Mouse (Mus musculus): ENCODE results near the gene Snapc2. TPM values are rescaled to one million over a fixed set of nuclear protein-coding genes. Genes with fewer than 3 reads are reported as not detected.

The Snapc2 gene
- polyA plus RNA-seq, 1 experiment from 2014 or later = 63.6 TPM

GRCm38 (mm10) chr8:4258233-4258632 lies 5.4 kb downstream of the Snapc2 start:
- no peaks in the 10 kb centered on the region for H3K27me3 ChIP-seq (ENCODE audit: control insufficient read depth, insufficient read depth, low read length)
- peaks cover 64% of the 10 kb centered on the region for H3K36me3 ChIP-seq (ENCODE audit: control insufficient read depth, insufficient read depth, low read length)
- ATAC-seq (ENCODE audit: low FRiP score, low TSS enrichment) = peak; percentile 61
- H3K9me3 ChIP-seq (ENCODE audit: control insufficient read depth, low read length) = no peaks in the 10 kb centered on the region
- WGBS = 2% methylated on average over 35 of the region's 35 CpGs
- H3K9ac ChIP-seq (ENCODE audit: low read depth, low read length) = peak overlapping the region; percentile 87
- H3K27ac ChIP-seq (ENCODE audit: low read depth, low read length) = peak overlapping the region; percentile 24; the same call in 1 of the 2 replicates
- H3K4me2 ChIP-seq (replicated peaks; ENCODE audit: low read depth, low read length) = peak overlapping the region; percentile 70
- H3K4me1 ChIP-seq (ENCODE audit: control insufficient read depth, insufficient read depth, low read length) = peaks cover 25% of the 10 kb centered on the region
- H3K4me3 ChIP-seq (ENCODE audit: low read length) = peak overlapping the region; percentile 57

GRCm38 (mm10) chr8:4258678-4259077 lies 5.8 kb downstream of the Snapc2 start:
- peaks cover 69% of the 10 kb centered on the region for H3K36me3 ChIP-seq (ENCODE audit: control insufficient read depth, insufficient read depth, low read length)
- H3K27me3 ChIP-seq (ENCODE audit: control insufficient read depth, insufficient read depth, low read length) = no peaks in the 10 kb centered on the region
- ATAC-seq (ENCODE audit: low FRiP score, low TSS enrichment) = peak; percentile 83
- peaks cover 25% of the 10 kb centered on the region for H3K4me1 ChIP-seq (ENCODE audit: control insufficient read depth, insufficient read depth, low read length)
- WGBS = under 1% methylated on average over 32 of the region's 32 CpGs
- H3K4me3 ChIP-seq (ENCODE audit: low read length) = peak overlapping the region; percentile 57
- peak overlapping the region; percentile 24 for H3K27ac ChIP-seq (ENCODE audit: low read depth, low read length)
- H3K9me3 ChIP-seq (ENCODE audit: control insufficient read depth, low read length) = no peaks in the 10 kb centered on the region
- peak overlapping the region; percentile 87 for H3K9ac ChIP-seq (ENCODE audit: low read depth, low read length)
- peak overlapping the region; percentile 70 for H3K4me2 ChIP-seq (replicated peaks; ENCODE audit: low read depth, low read length)

- Histone ChIP-seq H3K4me1 (ENCODE audit: control insufficient read depth, insufficient read depth, low read length) (peaks cover 19% of the 10 kb centered on the region), H3K27me3 (ENCODE audit: control insufficient read depth, insufficient read depth, low read length) (no peaks in the 10 kb centered on the region), H3K4me3 (ENCODE audit: low read length) (peak within 1 kb of the TSS; percentile 57), H3K9me3 (ENCODE audit: control insufficient read depth, low read length) (no peaks in the 10 kb centered on the region), H3K27ac (ENCODE audit: low read depth, low read length) (peak within 1 kb of the TSS; percentile 42), H3K36me3 (ENCODE audit: control insufficient read depth, insufficient read depth, low read length) (peaks cover 74% of the 10 kb centered on the region), H3K4me2 (replicated peaks; ENCODE audit: low read depth, low read length) (peak within 1 kb of the TSS; percentile 70), H3K9ac (ENCODE audit: low read depth, low read length) (peak within 1 kb of the TSS; percentile 87)
- WGBS = 6% methylated on average over 32 of the region's 33 CpGs
- peak; percentile 94 for ATAC-seq (ENCODE audit: low FRiP score, low TSS enrichment)
These were observed 6.4 kb downstream of the Snapc2 start, which contains the start of gene Ctxn1 for GRCm38 (mm10) chr8:4259125-4259804. Gene Ctxn1, minus strand, starts transcription at chr8:4259274.

GRCm38 (mm10) chr8:4259805-4260170 lies 6.9 kb downstream of the Snapc2 start:
- Histone ChIP-seq H3K4me1 (ENCODE audit: control insufficient read depth, insufficient read depth, low read length) (peaks cover 17% of the 10 kb centered on the region), H3K36me3 (ENCODE audit: control insufficient read depth, insufficient read depth, low read length) (peaks cover 75% of the 10 kb centered on the region), H3K4me2 (replicated peaks; ENCODE audit: low read depth, low read length) (no peak overlapping the region; the same call in 1 of the 2 replicates), H3K4me3 (ENCODE audit: low read length) (no peak overlapping the region), H3K9me3 (ENCODE audit: control insufficient read depth, low read length) (no peaks in the 10 kb centered on the region), H3K27me3 (ENCODE audit: control insufficient read depth, insufficient read depth, low read length) (no peaks in the 10 kb centered on the region), H3K9ac (ENCODE audit: low read depth, low read length) (0 out of 2 replicates have a peak overlapping the region, but pooled peaks have one; percentile 87), H3K27ac (ENCODE audit: low read depth, low read length) (no peak overlapping the region)
- WGBS = 88% methylated on average over 4 of the region's 4 CpGs
- ATAC-seq (ENCODE audit: low FRiP score, low TSS enrichment) = no peak

- H3K9me3 ChIP-seq (ENCODE audit: control insufficient read depth, low read length) = no peaks in the 10 kb centered on the region
- no peak overlapping the region for H3K4me3 ChIP-seq (ENCODE audit: low read length)
- H3K4me1 ChIP-seq (ENCODE audit: control insufficient read depth, insufficient read depth, low read length) = peaks cover 4% of the 10 kb centered on the region; the same call in 1 of the 2 replicates
- no peak overlapping the region for H3K27ac ChIP-seq (ENCODE audit: low read depth, low read length)
- no peak overlapping the region for H3K9ac ChIP-seq (ENCODE audit: low read depth, low read length)
- ATAC-seq (ENCODE audit: low FRiP score, low TSS enrichment) = no peak
- H3K27me3 ChIP-seq (ENCODE audit: control insufficient read depth, insufficient read depth, low read length) = no peaks in the 10 kb centered on the region
- H3K36me3 ChIP-seq (ENCODE audit: control insufficient read depth, insufficient read depth, low read length) = peaks cover 89% of the 10 kb centered on the region
- WGBS = 87% methylated on average over 8 of the region's 8 CpGs
- no peak overlapping the region for H3K4me2 ChIP-seq (replicated peaks; ENCODE audit: low read depth, low read length)
These were observed 10.4 kb downstream of the Snapc2 start for GRCm38 (mm10) chr8:4263105-4263791.

GRCm38 (mm10) chr8:4265160-4265914 lies 12.5 kb downstream of the Snapc2 start:
- ATAC-seq (ENCODE audit: low FRiP score, low TSS enrichment) = no peak
- no peak overlapping the region for H3K27ac ChIP-seq (ENCODE audit: low read depth, low read length)
- peaks cover 100% of the 10 kb centered on the region for H3K36me3 ChIP-seq (ENCODE audit: control insufficient read depth, insufficient read depth, low read length)
- no peak overlapping the region for H3K4me3 ChIP-seq (ENCODE audit: low read length)
- H3K9ac ChIP-seq (ENCODE audit: low read depth, low read length) = no peak overlapping the region
- H3K9me3 ChIP-seq (ENCODE audit: control insufficient read depth, low read length) = no peaks in the 10 kb centered on the region
- WGBS = 93% methylated on average over 15 of the region's 15 CpGs
- no peaks in the 10 kb centered on the region for H3K4me1 ChIP-seq (ENCODE audit: control insufficient read depth, insufficient read depth, low read length)
- H3K4me2 ChIP-seq (replicated peaks; ENCODE audit: low read depth, low read length) = no peak overlapping the region
- H3K27me3 ChIP-seq (ENCODE audit: control insufficient read depth, insufficient read depth, low read length) = no peaks in the 10 kb centered on the region

GRCm38 (mm10) chr8:4267627-4268026 lies 14.7 kb downstream of the Snapc2 start:
- no peaks in the 10 kb centered on the region for H3K9me3 ChIP-seq (ENCODE audit: control insufficient read depth, low read length)

GRCm38 (mm10) chr8:4269609-4270008 lies 16.7 kb downstream of the Snapc2 start:
- ATAC-seq (ENCODE audit: low FRiP score, low TSS enrichment) = no peak

More at GRCm38 (mm10) chr8:4267627-4268026, 14.7 kb downstream of the Snapc2 start:
- no peak overlapping the region for H3K27ac ChIP-seq (ENCODE audit: low read depth, low read length)
- H3K36me3 ChIP-seq (ENCODE audit: control insufficient read depth, insufficient read depth, low read length) = peaks cover 89% of the 10 kb centered on the region
- 82% methylated on average over 15 of the region's 15 CpGs for WGBS
- ATAC-seq (ENCODE audit: low FRiP score, low TSS enrichment) = peak; percentile 66
- no peak overlapping the region for H3K9ac ChIP-seq (ENCODE audit: low read depth, low read length)
- no peak overlapping the region for H3K4me2 ChIP-seq (replicated peaks; ENCODE audit: low read depth, low read length)
- no peaks in the 10 kb centered on the region for H3K27me3 ChIP-seq (ENCODE audit: control insufficient read depth, insufficient read depth, low read length)
- no peaks in the 10 kb centered on the region for H3K4me1 ChIP-seq (ENCODE audit: control insufficient read depth, insufficient read depth, low read length)
- H3K4me3 ChIP-seq (ENCODE audit: low read length) = no peak overlapping the region

More at GRCm38 (mm10) chr8:4269609-4270008, 16.7 kb downstream of the Snapc2 start:
- Histone ChIP-seq H3K9ac (ENCODE audit: low read depth, low read length) (no peak overlapping the region), H3K36me3 (ENCODE audit: control insufficient read depth, insufficient read depth, low read length) (peaks cover 83% of the 10 kb centered on the region), H3K27ac (ENCODE audit: low read depth, low read length) (no peak overlapping the region), H3K27me3 (ENCODE audit: control insufficient read depth, insufficient read depth, low read length) (no peaks in the 10 kb centered on the region), H3K4me3 (ENCODE audit: low read length) (no peak overlapping the region), H3K9me3 (ENCODE audit: control insufficient read depth, low read length) (no peaks in the 10 kb centered on the region), H3K4me2 (replicated peaks; ENCODE audit: low read depth, low read length) (no peak overlapping the region), H3K4me1 (ENCODE audit: control insufficient read depth, insufficient read depth, low read length) (no peaks in the 10 kb centered on the region)
- 89% methylated on average over 6 of the region's 6 CpGs for WGBS

Data from kidney, embryonic 14.5 days (tissue).